Mouse (Mus musculus): ENCODE measurements around the gene Chd5. TPM values are rescaled to one million over a fixed set of nuclear protein-coding genes. Genes with fewer than 3 reads are reported as not detected.

Chd5 gene
- total RNA-seq, 1 experiment from 2014 or later = 9.5 TPM

DNA sequence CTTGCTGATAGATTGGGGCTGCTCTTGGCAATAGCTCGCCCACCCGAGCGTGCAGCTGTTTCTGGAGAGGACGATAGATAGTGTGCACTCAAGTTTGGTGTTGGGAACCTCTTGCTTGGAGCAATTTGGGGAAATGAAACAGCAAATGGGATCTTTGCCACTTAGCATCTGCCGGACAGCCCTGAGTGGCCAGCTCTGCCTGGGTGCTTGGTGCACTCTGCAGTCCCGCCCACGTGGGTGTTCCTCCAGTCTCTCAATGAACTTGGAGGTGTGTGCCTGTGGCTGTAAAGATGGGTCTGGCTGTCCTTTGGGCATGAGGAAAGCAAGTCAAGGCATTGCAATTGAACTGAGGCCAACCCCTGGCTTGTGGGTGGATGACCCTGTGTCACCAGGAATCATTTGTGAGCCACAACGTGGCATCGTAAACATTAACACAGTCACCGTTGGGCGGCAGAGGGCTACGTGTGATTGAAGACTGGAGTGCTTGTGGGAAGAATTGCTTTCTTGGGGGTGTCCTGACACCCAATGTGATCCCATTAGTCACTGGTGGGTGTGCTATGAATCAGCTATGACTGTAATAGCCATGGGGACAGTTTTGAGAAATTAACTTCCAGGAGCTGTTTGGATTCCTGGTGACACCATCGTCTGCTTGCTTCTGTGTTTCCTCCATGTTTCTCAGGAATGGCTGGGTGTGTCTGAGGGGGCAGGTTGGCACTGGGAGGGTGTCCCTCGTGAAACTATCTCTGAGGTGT is 15.6 kb downstream of the Chd5 start:
- DNase-seq = no peak

DNA sequence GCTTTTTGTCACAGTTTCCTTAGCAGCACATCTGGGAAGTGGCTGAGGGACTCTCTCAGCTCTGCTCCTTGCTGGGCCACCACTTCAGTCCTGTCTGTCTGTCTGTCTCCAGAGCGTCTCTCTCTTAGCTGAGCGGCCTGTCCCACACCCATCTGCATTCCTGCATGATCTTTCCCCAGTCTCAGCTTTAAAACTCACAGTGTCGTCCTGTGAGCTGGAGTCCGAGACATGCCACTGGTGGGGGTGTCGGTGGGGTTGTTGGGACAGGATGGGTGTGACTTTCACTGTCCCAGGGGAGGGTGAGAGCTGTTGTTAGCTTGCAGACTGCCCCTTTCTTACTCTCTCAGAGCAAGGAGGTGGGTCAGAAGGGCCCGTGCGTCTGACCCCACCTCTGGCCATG is 17.2 kb downstream of the Chd5 start:
- no peak for DNase-seq

DNA sequence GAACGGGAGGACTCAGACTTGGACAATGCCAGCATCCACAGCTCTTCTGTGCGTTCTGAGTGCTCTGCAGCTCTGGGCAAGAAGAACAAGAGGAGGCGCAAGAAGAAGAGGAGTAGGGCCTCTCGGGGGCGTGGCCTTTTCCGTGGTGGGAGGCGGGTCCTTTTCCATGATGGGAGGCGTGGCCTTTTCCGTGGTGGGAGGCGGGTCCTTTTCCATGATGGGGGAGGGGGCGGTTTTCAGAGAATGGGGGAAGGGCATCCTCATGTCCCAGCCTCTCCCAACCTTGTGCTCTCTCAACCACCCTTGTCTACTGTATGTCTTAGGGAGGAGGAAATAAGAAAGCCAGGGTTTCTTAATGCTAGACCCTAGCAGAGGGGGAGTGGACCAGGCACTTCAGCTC is 21.2 kb downstream of the Chd5 start:
- no peak for DNase-seq

DNA sequence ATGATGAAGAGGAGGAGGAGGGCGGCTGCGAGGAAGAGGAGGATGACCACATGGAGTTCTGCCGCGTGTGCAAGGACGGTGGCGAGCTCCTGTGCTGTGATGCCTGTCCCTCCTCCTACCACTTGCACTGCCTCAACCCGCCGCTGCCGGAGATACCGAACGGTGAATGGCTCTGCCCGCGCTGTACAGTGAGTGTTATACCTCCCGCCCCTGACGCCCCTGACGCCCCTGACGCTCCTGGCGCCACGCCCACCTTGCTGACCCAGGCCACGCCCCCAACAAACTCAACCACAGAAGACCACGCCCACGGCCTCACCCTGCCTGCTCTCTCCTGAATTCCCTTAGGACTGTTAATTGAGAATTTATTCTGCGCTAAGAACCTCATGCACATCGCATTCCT is 22.4 kb downstream of the Chd5 start:
- no peak for DNase-seq

DNA sequence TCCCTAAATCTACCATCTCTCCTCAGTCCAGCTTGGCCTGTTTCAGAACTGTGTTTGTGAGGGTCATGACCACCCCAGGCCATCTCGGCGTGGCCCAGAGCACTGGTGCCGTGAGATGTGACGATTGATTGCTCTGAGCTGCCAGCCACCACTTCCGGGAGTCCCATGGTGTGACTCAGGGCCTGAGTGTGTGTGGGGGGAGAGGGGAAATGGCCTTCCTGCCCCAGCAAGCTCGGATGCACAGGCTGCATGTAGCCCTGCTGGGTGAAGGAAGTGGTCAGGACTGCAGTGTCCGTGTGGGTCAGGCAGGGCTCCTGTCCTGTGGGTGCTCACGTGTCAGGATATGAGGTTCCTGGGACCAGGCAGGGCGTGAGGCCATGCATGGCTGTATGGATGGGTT is 23.7 kb downstream of the Chd5 start:
- no peak for DNase-seq

DNA sequence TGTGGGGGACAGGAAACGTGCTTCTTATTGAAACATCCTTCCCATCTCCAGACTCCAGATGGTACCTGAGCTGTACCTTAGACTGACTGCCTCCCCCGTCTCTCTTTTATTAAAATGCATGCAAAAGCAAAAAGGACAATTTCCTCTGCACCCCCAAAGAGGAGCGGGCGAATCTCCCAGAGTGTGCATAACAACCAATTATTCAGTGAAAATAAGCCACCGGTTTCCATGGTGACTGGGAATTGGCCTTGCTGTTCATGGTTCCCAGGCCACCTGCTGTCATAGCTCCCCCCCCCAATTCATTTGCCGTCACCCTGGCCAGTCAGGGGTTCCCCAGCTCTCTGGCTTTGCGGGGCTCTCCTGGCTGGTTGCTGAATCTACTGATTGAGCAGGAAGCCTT is 26.8 kb downstream of the Chd5 start:
- DNase-seq = no peak

DNA sequence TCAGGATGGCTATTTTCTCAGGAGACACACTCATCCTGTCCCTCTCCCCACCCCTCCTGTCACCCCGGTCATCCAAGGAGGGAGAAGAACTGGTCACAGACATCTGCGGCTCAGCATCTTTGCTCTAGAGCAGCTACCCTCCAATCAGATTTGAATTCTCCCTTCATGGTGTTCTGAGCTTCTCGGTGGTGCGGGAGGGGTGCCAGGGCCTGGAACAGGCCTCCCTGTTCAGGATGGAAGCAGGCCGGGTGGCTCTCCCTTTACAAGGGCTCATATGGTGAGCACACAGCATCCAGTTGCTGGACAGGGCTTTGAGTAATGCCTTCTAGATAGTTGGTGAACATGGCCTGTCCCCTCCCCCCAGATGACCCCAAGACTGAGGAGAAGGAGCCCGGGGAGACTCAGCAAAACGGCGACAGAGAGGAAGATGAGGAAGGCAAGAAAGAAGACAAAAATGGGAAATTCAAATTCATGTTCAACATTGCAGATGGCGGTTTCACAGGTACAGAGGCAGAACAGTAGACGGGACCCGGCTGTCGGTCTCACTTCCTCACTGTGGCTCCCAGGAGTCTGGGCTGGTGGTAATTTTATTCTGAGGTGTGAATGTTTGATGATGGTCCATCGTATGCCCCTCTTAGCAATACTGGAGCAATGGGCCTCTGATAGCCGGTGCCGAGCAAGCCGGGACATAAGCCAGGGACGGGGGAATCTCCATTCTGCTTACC is 44.2 kb downstream of the Chd5 start:
- DNase-seq = no peak

DNA sequence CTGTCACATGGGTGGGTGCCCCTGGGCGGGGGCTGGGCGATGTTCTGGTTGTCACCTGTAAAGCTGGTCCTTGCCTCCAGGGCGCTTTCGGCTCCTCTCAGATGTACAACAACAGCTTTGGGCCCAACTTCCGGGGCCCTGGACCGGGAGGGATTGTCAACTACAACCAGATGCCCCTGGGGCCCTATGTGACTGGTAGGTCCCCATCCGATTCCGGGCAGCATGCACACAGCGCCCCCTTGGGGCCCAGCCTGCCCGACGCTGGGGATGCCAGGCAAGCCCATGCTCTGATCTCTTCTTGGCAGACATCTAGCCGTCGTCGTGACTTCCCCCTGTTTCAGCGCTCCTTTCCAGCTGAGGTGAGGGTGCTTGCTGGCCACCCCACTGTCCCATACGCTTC is 47.2 kb downstream of the Chd5 start:
- peak; percentile 24 for DNase-seq

DNA sequence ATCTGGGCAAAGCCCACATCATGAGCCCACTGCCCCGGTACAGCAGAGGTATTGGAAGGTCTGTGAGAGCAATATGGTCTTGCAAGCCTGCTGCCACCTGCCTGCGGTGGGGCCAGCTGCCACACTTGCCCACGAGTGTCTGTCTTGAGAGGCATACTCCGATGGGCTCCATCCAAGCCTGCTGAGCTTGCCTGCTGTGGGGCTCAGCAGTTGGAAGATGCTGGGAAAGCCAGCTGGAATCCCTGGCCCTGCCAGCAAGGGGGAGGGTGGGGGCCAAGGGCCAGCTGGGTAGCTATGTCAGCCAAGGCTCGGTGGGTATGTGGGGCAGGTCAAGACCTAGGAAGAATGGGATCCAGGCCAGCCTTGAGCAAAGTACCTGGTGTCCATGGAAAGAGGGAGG is 53.7 kb downstream of the Chd5 start:
- DNase-seq = no peak

DNA sequence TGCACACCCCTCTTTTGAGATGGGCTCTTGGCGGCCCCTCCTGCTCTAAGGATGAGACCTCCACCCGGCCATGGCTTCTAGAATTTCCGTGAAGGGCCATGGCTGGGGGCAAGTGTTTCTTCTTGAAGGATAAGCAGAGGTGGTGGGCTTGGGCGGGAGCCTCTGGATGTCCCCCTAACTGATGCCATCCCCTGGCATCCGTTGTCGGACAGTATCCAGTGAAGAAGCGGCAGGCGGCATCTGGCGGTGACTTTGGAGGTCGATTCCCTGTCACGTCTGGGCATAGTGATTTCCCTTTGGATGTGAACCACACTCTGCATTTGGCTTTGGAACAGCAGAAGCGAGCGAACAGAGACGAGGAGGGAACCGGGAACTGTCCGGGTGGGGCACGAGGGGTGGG is 54.2 kb downstream of the Chd5 start:
- no peak for DNase-seq

DNA sequence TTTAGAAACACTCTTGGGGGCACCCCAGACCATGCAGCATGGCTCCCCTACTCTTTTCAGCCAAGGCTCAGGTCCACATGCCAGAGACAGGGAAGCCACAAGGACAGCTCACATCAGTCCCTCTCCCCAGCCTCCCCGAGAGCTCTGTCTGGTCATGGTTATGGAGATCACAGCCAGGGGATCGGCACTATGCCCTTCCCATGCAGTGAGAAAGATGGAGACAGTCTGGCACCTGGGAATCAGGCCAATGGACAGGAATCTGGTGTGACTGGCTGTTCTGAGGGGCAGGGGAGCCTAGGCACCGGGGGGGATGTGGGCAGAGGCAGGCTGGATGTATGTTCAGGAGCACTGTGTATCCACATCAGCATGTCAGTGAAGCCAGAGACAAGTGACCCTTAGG is 60.5 kb downstream of the Chd5 start:
- no peak for DNase-seq

DNA sequence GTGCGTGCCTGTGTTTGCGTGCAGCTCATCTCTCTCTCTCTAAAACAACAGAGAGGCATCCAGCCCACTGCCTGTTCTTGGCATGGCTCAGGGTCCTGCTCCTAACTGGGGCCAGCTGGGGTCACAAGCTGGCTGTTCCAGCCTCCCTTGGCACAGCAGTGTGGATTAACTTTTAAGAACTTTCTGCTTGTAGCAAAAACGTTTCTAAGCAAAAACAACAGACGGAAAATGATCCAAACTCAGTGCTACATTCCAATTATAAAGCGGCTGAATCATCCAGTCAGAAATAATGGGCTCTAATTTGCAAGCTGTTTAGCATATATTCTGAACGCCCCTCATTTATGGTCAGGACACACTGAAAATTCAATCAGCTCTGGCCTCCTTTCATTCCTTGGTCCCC is 66.7 kb downstream of the Chd5 start:
- DNase-seq = no peak

DNA sequence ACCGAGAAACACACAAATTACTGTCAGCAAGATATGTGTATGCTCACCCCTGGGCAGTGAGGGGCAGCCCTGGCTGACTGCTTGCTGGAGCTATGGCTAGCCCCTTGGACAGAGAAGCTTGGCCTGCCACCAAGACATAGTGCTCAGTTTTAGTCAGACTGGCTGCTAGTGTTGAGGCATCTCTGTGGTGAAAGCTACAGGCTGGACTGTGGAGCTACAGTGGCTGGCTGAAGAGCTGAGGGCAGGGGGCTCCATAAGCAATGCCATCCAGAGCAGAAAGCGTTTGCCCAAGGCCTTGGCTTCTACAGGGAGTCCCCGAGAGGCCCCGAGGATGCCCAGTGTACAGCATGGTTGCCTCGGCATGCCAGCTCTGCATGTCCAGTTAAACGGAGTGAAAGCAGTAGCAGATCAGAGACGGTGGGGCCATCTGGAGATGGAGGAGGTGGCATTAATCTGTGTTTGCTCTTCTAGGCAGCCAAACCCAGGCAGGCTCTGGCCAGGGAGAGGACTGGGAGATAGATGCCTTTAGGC is 67.3 kb downstream of the Chd5 start:
- no peak for DNase-seq

DNA sequence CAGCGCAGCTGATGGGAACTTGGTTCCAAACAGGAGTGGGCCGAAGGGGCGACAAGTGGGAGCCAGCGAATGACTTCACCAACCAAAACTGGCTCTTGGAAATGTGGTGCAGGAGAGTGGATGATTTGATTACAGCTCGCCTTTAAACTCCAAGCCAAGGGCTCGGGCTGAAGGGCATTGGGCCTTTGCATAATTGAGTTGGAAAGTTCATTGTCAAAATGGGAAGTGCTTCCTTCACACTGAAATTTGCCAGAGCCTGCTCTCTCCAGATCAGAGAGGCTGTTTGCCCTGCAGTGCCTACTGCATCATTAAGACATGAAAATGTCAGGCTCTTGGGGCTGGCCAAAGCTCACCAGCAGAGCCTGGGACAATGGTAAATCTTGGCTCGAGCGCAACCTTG is 68.1 kb downstream of the Chd5 start:
- DNase-seq = no peak

DNA sequence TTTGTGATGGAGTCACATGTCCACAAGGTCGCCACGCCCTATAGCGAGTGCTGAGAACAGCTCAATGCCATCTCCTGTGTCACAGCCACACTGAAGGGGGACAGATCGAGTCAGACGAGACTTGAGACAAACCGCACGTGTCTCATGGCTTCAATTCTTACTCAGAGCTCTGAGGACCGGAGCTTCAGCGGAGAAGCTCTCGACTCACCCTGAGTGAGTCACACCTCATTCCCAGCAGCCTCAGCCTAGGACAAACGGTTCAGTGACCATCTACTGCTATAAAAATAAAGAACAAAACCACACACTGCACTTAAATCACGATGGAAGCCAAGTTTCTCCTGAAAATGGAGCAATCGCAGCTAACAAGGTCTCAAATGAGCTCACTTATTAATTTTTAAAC is 72.5 kb downstream of the Chd5 start:
- DNase-seq = no peak

DNA sequence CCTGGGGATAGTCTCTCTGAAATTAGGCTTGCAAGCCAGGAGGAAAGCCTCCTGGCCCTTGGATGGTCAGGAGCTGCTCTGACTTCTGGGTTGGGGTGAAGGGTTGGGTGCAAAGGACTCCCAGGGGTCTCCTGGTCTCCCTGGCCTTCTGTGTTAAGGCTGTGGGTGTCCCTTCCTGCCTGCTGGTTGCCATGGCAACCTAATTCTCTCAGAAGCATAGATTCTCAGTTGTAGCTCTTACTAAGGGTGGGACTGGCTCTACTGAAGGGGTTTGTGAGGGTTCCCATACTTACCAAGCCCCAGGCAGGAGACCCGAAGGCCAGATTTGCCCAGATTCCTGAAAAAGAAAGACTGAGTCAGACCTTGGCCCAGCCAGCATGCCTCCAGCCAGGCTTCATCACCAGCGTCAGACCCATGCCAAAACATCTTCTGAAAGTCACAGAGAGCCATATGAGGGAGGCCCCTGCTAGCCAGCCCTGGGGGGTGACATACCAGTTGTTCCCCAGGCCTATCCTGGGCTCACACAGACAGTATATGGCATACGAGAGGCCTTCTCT is 74.2 kb downstream of the Chd5 start:
- DNase-seq = no peak

DNA sequence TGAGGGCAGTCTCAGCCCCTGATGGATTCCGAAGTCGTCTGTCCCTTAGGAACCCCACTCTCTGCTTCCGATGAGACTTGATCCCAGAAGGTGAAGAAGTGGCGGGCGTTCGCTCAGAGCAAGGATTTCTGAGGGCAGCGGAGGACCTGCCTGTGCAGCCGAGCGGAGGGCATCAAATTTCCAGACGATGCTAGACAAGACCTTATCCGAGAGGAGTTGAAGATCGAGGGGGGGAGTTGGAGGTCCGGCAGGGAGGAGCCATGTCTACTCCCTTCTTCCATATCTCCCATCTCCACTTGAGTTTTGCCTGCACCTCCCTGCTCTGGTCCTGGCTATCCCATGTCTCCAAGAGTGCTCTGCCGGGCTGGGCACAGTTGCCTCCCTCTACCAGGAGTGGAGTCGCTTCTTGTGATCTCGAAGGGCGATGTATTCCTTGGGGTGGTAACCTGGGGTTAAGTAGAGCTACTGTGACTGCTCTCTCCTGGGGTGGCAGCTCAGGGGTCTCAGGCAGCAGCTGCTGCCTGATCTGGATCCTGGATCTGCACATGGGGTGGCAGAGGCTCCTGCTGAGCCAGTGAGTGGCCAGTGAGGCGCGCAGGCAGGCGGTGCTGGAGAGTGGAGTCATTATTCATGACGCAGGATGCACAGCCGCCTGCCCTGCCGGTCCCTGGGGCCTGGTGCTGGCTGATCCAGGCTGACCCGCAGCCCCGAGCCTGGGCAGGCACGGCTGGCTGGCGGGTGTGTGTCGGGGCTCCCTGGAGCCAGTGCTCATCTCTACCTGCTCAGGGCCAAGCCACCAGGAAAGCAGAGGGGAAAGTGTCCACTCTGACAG is 80.0 kb downstream of the Chd5 start:
- DNase-seq = no peak

DNA sequence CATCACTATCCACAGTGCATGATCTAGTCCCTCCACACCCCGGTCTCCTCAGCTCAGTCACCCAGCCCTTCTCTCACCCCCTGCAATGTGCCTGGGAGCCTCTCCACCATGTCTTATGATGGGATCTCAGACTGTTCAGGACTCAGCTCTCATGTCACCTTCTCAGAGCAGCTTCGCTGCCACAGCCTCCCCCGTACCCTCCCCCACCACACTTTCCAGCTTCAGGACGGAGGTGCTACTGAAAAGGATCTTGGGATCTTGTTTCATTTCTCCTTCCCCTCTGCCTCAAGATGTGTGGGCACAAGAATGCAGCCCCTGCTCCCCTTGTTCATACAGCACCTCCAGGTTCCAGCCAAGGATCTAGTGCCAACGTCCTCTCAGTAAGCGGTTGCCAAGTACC is 85.1 kb downstream of the Chd5 start:
- no peak for DNase-seq

DNA sequence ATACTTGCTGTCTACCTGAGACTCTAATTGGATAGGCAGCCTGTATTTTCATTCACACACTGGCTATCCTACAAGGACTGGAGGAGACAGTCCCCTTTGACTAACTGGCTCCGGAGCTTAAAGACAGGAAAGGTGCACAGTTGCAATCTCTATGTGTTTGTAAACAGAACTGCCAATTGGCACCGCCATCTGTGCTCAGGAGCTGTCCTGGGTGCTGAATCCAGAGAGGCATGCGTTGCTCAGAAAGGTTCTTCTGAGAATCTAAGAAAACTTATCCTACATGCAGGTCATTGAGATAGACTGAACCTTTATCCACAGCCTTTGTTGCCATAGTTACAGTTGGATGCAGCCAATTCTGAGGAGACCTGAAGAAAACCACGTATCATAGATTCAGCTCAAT is 85.9 kb downstream of the Chd5 start:
- peak; percentile 58 for DNase-seq

DNA sequence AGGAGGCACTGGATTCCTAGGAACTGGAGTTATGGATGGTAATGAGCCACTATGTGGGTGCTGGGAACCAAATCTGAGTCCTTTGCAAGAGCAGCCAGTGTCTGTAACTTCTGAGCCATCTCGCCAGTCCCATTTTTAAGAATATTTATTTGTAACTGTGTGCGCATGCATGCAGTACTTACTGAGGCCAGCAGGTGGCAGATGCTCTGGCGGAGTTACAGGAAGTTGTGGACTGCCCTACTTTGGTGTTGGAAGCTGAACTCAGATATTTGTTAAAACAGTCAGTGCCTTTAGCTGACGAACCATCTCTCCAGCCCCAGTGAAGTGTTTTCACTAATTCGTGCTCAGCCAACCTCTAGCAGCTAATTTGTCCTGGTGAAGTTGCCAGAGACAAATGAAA is 86.5 kb downstream of the Chd5 start:
- no peak for DNase-seq

DNA sequence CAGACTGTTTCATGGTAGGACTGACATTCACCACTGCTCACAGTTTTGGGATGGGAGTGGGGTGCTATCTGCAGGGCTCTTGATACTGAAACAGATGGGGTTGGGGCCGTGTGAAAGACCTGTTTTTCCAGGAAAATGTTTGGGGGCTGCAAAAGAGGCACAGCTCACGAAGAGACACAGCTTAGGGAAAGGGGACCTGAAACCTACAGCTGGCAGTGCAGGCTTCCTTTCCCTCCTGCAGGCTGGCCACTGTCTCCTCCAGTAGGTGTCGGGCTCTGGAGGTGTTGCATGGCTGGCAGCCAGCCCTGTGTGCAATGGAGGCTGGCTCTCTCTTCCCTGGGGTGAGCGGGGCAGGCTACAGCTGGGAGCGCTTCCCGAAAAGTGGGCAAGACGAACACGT is 89.8 kb downstream of the Chd5 start:
- no peak for DNase-seq

DNA sequence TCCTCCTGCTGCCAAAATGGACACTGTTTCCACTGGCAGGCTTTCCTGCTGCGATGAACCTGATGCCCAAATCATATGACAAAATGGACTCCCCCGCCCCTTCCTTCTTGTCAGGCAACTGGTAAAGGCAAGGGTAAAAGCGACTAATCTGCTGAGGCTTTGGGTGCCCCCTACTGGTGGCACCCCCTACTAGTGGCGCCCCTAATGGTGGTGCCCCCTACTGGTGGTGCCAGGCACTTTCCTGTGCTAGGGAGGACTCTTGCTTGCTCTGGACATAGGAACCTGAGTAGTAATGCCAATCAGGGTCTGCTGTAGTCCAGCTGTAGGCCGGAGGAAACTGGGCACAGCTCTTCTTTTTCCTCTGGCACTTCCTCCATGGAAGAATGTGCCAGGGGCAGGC is 93.9 kb downstream of the Chd5 start:
- peak; percentile 54 for DNase-seq

DNA sequence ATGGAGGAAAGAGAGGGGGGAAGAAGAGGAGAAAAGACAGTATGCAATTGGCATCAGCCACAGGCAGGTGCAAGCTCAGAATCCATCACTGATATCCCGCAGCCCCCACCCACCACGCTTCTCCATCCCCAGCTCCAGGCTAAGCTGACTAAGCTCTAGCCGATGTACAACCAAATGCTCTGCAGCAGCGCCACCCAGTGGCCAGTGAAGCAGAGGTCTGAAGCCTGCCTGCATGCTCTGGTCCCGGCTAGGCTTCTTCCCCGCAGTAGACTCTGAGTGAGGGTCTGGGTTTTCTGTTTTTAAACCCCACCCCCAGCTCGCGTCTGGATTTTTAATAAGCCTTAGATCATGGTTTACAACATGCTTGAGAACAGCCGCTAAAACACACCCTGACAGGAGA is 96.4 kb downstream of the Chd5 start:
- DNase-seq = peak; percentile 92

Data from adrenal gland, postnatal 25 days (tissue).